Mouse (Mus musculus): ENCODE measurements around the gene Aqp11.

Aqp11 gene

DNA sequence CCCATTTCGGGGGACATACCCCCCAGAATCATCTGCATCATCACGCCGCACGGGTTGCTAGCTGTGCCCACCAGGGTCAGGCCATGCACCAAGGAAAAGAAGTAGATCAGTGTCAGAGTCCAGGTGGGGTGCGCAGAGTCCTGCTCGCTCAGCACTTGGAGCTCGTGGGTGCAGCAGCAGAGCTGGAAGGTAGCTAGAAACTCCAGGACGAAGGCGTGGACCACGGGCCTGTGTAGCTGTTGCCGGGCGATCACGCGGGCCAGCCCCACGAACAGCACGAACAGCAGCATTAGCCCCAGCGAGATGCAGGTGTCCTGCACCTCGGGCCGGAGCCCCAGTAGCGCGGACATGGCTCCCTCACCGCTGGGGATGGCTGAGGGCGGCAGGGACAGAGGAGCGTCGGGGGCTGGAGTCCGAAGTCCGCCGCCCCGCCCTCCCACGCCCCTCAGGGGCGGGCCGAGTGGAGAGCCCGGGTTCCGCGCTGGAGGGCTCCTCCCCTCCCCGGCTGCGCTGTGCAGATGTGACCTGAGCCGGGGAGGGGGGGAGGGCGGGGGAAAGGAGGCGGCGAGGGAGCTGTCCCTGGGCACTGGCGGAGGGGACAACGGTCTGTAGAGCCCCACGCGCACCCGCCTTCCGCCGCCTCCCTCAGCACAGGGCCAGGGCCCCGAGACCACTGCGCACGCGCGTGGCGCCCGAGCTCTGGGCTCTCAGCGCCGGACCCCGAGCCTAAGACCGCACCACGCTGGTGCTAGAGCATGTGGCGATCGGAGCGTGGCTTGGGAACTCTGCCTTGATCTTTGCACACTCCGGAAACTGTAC, at the start of gene Aqp11:
TSS of gene Aqp11 (minus strand) at position 652 of the 819 bp plus-strand sequence.
- in situ Hi-C loops (cut with MseI, MboI) = no loop called here

DNA sequence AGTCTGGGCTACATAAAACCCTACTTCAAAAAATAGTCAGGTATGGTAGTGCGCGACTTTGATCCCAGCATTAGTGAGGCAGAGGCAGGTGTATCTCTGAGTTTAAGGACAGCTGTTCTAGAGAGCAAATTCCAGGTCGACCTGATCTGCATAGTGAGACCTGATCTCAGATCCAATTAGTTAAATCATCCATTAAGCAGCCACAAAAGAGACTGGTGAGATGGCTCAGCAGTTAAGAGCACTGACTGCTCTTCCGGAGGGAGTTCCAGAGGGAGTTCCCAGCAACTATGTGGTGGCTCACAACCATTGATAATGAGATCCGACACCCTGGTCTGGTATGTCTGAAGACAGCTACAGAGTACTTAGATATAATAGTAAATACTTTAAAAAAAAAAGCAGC, 45.4 kb upstream of the Aqp11 start:
- in situ Hi-C loops (cut with MseI, MboI) = no loop called here

DNA sequence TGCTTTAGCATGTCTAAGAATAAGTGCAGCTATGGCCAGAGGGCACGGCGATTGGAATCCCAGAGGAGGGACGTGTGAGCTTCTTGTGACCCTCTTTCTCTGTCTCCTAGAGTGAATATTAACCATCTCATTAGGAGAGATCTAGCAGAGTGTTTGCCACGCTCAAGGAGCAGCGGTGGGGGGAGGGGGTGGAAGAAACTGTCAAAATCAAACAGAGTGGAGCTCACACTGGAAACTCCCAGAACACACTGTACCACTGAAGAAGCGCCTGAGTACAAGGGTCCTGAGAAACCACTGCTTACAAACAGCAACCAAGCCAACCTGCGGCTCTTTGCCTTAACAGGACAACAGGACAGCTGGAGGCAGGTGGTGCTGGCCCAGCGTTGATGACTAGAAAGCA, 43.4 kb upstream of the Aqp11 start:
- in situ Hi-C loops (cut with MseI, MboI) = no loop called here

DNA sequence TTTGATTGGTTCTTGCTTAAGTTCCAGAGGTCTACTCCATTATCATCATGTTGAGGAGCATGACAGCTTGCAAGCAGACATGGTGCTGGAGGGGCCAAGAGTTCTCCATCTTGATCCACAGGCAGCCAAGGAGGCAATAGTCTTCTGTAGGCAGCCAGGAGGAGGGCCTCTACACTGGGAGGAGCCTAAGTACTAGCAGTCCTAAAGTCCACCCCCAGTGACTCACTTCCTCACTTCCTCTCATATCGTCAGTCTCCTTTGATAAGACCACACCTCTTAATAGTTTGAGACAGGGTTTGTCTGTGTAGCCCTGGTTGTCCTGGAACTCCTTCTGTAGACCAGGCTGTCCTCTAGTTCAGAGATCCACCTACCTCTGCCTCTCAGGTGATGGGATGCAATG, 42.7 kb upstream of the Aqp11 start:
- in situ Hi-C loops (cut with MseI, MboI) = no loop called here

DNA sequence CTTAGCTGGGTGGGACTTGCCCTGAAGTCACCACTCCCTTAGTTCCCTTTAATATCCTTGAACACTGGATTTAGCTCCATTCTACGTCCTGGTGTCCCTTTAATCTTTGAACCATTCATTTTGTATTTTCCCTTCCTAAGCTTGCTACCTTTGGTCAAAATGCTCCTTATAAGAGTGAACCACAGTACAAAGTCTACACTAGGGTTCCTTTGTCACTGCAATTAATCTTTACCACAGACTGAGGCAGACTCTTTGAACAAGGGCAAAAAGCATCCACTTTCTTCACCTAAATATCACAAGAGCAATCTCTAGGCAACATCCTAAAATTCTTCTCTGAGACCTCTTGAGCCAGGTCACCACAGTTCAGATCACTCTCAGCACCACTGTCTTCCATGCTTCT, 42.1 kb upstream of the Aqp11 start:
- in situ Hi-C loops (cut with MseI, MboI) = no loop called here

DNA sequence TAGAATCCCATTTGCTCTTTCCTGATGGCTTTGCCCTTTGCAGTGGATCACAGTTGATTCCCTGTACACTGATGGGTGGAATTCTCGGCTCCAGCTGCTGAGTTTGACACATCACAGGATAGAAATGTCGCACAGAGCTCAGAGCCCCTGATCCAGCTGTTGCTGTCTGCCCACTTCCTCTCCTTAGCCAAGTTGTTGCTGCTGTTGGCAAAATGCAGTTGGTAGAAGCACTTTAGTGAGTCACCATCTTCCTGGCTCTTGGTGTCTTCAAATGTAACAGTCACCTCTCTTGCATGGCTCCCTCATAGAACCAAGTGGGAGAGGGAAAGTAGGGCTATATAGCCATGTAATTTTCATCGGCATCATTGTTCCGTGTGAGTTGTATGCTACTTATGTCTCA, 39.1 kb upstream of the Aqp11 start:
- in situ Hi-C loops (cut with MseI, MboI) = no loop called here

DNA sequence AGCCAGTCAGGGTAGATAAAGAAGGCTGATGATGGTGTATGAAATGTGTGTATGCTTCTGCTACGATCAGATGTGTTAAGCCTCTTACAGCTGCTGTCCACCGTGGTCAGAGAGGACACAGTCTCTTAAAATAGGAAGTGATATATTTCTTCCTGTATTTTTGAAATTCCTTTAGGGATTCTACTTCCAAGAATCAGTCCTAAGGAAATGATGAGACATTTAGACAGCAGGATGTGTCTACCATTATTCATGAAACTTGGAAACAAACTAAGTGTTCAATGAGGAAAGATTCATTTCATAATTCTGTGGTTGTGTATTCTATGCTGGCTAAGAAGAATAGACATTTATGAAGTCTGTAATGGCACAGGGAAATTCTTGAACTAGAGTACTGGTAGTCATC, 37.8 kb upstream of the Aqp11 start:
- in situ Hi-C loops (cut with MseI, MboI) = no loop called here

DNA sequence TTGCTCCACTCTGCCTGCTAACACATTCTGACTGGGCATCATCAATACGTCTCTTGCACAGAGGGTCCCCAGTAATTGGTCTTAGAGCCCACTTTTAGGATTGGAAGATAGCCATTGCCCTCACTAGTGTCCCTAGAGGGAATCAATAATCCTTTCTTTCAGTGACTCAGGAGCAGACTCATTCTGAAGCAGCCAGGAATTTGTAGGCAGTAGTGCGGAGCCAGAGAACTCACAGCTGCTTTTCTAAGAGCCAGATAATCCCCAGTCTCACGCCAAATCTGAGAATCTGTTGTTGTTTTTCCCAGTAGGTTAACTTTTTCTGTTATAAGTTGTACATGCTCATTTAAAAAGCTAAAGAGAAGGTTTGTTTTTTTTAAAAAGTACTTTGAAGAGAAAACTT, 37.3 kb upstream of the Aqp11 start:
- in situ Hi-C loops (cut with MseI, MboI) = no loop called here

DNA sequence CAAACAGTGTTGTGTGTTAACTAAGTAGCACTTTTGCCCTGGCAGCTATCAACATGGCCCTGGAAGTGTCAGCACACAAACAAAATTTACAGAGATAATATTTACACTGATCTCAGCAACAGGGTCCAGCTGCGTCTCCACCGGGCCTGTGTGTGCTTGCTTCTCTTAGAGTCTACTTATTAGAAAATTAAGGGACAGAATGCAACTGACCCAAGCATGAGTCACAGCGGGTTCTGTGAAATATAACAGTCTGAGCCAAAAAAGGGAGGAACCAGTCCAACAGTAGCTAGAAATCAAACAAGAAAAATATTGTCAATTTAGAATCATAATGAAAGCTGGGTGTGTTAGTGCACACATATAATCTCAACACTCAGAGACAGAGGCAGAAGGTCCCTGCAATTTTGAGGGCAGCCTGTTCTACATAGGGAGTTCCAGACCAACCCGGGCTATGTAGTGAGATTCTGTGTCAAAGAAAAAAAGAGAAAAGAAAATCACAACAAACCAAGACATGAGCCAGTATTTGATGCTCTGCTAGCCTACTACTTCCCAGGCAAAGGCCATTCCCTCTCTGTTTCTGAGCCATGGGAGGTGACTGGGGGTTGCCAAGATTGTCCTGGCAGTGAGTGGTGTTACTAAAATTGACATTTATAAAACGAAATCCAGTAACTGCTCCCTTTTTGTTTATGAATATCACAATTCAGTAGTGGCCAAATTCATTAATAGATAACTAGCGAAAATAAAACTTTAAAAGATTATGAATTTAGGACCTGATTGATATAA, 32.9 kb upstream of the Aqp11 start:
- in situ Hi-C loops (cut with MseI, MboI) = no loop called here

DNA sequence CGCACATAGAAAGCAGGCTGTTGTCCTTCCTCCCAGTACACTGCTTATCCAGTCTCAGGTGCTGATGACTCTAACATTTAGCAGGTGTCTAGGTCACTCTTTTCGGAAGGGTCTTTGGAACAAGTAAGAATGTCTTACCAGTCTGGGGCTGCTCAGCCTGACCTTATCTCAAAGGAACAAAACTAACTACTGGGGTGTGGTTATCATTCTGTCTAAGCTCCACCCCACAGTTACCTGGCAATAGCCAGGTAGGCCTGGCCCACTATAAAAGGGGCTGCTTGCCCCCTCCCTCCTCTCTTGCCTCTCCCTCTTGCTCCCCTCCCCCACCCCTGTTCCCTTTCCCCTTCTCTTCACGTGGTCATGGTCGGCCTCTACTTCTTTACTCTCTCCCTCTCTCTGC, 30.9 kb upstream of the Aqp11 start:
- in situ Hi-C loops (cut with MseI, MboI) = no loop called here

DNA sequence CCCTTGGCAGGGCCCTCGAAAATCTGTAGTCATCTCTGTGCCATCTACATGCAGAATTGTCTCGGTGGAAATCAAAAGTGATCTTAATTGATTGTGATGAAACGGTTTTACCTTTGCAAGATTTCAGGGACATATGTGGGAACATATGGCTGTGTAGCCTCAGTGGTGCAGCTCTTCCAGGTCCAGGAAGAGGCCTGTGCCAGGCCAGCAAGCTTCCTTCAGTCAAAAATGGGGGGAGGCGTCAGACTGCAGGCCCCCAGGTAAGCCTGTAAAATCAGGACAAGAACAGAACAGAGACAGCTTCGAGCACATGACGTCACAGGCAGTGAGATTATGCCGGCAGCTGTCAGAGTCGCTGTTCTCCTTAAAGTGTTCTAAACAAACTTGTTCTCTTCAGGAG, 29.8 kb upstream of the Aqp11 start:
- in situ Hi-C loops (cut with MseI, MboI) = no loop called here

DNA sequence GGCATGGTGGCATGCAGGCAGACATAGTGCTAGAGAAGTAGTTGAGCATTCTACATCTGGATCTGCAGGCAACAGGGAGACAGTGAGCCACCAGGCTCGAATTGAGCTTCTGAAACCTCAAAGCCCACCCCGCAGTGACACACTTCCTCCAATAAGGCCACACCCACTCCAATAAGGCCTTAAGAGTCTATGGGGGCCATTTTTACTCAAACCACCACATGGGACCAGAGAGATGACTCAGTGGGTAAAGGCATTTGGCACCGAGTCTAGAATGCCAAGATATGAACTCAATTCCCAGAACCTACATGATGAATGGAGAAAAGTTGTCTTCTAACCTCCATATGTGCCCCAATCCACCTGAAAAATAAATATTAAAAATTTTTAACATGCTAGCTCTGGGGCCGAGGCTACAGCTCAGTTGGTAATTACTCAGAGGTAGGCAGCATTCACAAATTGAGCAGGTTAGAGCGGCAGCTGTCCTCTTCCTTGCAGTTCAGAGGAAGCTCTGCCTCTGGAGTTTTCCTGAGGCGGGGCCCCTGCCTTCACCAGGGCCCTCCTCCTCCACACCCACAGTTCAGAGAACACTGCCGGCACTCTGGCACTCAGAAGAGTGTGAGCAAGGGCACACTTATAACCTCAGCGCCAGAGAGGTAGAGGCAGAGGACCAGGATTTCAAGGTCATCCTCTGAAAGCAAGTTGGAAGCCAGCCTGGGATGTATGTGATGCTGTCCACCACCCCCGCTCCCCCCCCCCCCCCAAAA, 28.5 kb upstream of the Aqp11 start:
- in situ Hi-C loops (cut with MseI, MboI) = no loop called here

DNA sequence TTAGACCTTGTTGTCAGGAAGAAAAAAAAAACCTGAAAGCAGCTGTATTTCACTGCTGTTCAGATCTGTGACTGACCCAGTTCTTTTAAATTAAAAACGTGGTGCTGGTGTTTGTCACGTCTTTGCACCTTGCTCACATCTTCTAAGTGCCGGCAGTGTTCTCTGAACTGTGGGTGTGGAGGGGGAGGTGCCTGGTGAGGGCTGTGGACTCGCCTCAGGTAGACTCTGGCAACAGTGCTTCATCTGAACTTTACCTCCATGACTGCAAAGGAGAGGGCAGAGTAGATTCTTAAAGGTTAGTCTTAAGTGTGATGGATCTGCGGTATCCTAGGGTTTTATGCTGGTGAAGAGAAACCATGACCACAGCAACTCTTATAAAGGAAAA, 27.9 kb upstream of the Aqp11 start:
- in situ Hi-C loops (cut with MseI, MboI) = no loop called here

DNA sequence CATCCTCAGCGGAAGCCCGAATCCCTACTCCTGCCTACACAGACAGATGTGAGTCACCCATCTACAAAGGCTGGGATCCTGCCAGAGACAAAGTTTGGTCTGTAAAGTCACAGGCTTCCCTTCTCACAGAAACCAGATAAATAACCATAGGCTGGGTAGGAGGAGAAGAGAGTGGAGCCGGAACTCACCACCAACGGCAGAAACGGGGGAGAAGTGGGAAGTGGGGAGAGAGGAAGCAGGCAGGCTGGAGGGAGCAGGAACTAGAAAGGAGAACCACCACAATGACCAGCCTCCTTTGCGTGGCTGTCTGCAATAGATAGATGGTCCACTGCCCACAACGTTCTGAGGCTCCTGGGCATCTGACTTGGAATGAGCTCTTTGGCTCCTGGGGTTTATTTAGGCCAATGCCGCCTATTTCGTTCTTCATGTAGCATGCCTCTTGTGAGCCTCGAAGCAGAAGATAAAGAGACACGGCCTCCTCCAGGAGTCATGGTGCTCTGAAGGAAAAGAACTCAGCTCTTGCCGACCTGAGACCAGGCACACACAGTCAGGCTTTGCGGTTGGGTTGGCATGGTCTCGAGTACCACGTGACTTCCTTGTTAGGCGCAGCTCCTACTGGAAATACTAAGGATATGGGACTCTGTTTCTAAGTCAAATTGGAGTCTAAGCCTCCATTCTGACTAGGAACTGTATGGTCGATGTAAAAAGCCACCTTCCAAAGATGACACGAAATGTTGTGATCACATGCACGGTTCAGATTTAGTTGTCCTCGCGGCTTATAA, 27.3 kb upstream of the Aqp11 start:
- in situ Hi-C loops (cut with MseI, MboI) = no loop called here

DNA sequence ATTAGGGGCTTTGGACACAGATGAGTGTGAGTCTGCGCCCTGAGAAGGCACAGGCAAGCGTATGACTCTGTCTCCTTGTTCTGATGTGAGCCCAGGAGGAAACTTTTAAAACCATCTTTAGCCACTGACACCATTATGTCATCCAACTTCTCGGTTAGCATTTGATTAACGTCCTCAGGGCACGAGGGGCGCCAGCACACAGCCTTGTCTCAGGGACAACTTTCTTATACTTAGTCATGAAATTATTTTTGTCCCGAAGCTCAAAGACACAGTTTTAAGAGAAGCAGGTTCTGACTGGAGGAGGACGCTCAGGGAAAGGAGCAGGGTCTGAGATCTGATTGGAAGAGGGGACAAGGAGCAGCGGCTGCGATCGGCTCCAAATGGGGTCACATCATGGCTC, 26.5 kb upstream of the Aqp11 start:
- in situ Hi-C loops (cut with MseI, MboI) = no loop called here

DNA sequence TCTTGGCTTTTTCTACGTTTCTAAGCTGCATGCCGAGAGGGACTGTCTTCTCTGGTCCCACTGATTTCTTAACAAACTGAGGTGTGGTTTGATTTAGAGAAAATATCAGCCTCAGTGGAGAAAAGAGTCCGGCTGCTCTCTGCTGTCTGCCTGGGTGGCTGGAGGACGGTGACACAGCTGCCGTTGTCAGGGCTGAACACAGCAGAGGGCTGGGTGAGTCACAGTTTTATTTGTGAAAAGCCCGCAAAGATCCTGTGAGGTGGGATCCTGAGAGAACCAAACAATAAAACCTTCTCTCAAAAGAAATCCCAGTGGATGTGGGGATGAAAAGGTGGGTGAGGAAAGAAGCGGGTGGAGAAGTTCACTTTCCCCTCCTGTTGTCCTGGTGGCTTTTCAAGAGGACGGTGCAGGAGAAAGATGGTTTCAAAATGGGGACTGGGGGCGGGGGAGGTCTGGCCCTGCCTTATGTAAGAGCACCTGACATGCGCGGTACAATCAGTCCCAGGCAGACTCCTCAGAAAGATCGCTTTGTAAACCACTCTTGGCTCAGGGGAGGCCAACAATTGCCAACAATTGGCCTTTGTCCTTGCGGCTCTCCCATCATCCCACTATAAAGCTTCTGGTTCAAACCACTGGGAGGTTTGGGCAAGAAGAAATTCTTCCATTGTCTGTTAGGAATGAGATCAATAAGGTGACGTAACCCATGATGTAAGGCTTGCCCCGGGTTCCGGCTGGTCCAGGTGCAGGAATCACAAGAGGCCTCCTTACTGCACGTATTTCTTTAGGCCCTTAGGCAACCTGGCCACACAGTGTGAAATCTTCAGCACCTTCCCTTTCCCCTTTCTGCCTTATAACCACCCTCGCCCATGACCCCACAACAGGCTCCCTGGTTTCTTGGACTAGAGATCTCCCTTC, 19.1 kb upstream of the Aqp11 start:
- in situ Hi-C loops (cut with MseI, MboI) = no loop called here

DNA sequence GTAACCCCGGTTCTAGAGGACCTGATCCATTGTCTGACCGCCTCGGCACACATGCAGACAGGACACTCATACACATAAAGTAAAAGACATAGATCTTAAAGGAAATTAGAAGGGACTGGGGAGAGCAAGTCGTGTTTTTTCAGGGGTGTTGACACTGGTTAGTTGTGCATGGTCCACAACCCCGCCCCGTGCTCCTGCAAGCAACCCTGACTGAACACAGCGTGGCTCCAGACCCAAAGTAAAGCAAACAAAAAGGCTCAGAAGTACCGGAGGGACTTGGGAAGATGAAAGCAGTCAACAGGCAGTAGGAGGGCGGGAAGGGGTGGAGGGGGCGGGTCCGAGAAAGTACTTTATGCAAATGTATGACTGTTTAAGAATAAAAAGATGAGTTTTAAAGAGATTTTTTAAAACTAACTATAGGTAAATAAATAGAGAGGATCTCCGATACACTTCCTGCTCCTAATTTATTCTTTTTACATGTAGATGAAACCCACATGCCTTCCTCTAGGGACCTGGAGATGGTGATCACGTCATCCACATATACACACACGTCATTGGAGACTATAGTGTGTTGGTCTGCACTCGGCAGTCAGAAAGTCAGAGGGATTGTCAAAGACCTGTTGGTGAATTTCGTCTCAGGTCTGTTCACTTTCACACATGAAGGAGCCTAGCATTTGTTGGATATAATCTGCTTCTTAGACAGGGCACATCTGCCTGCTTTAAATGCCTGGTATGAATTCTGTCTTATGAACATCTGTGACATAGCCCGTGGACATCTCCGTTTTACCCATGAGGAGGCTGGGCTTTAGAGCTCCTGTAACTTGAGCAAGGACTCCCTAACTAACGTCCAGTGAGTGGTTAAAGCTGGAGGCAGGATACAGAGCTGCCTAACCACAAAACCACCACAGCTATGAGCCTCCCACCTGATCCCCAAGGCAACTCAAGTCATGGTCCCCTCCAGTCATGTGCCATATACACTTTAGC, 11.4 kb upstream of the Aqp11 start:
- in situ Hi-C loops (cut with MseI, MboI) = loop anchor here (5.0 to 10.0 kb wide), 3 partner anchors 95 to 225 kb away; no protein-coding TSS in a partner anchor

DNA sequence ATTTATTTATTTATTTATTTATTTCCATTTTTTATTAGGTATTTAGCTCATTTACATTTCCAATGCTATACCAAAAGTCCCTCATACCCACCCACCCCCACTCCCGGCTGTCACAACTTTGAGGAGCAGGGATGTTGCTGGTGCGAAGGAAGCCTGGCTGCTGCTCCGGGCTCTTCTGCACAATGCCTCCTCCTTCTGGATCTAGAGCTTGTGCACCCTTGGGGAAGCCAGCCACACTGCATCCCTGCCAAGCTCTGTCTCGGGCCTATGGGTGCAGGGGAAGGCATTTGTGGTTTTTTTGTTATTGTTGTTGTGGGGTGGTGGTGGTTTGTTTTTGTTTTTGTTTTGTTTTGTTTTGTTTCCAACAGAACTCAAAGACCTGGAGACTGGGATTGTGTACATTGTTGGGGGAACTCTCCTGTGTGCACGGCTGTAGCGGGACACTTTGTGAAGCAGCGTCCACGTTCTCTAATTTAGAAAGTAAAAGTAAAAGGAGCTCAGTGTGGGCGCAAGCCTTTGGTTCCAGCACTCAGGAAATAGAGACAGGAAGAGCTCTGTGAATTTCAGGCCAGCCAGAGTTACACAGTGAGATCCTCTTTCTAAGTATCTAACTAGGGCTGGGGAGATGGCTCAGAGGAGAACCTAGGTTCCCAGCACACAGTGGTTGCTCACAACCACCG, 10.6 kb upstream of the Aqp11 start:
- in situ Hi-C loops (cut with MseI, MboI) = loop anchor here (5.0 to 10.0 kb wide), 3 partner anchors 96 to 226 kb away; no protein-coding TSS in a partner anchor

Measured in mouse trophoblast stem cell (cell line).